Mouse (Mus musculus): ENCODE results near the gene Pou2f1.

The Pou2f1 gene

DNA sequence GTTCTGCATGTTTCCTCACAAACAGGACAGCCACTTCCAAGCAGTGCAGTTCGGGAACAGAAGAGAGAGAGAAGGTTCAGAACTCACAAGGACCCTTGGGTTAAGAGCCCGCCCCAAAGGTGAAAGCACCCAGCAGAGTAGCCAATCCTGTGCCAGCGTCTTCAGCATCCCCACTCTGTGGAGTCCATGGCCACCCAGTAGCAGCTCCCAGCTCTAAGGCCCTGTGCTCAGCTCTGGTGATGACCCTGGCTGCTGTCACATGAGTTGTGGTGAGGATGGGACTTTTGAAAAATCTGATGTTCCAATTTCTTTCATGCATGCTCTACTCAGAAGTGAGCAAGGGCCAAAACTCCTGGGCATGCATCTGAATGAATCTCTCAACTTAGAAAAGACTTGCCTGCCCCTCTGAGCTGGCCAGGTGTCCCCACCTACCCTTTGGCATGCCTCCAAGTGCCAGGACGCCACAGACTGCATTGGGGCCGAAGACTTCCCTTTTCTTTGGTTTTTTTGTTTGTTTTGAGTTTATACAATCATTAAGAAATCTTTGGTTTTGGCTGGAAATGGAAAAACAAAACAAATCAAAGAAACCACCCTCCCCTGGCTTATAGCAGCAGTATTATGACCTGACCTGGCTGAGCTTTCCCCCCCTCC is 135.7 kb downstream of the Pou2f1 start:
- no peak for DNase-seq

DNA sequence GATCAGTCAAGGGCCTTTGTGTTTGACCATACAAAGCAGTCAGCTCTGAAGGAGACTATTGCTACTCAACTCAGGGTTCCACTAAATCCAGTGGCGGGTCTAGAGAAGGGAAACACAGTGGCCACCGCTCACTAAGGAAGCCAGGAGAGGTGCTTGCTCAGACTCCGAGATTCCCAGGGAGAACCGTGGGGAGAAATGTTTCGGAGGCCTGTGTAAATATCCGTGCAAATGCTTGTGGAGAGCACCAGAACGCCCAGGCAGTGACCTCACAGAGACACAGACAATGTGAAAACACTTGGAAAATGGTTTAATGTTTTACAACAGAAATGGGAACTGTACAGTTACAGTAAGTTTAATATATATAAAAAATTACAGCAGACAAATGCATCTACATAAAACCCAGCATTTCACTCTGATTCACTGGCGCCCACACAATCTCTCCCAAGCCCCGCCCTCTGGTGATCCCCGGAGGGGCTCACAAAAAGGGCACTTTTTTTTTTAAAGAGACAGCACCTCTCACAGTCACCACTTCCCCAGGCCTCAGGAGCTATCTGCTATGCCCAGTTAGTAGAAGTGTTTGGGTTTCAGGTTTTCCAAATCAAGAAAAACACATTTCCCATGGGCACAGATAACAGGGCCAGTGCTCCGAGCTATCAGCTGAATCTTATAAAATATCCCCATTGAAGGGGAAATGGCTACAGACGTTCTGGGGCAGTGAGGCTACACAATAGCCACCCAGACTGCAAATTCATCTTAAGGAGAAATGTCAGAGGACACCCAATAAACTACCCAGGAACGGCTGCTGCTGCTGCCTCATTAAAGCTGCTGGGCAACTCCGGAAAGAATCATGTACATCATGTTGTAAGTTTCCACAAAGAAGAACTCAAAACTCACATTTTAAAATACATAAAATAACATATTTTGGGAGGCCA is 137.3 kb downstream of the Pou2f1 start:
- no peak for DNase-seq

DNA sequence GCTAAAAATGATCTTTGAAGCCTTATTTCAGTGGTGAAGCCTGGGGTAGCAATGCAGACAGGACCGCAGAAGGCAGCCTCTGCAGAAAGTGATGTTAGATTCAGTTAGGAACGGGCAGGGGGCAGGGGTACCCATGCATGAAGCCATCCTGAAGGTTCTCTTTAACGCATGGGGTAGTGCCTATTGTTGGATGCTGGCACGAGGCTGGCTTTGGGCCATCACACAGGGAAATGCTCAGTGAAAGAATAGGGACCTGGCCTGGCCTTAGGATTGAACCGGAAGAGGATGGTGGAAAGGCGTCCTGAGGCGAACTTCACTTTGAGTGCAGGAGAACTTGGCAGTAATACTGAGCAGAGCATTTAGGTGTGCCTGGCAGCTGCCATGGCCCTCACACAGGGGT is 140.4 kb downstream of the Pou2f1 start:
- no peak for DNase-seq

DNA sequence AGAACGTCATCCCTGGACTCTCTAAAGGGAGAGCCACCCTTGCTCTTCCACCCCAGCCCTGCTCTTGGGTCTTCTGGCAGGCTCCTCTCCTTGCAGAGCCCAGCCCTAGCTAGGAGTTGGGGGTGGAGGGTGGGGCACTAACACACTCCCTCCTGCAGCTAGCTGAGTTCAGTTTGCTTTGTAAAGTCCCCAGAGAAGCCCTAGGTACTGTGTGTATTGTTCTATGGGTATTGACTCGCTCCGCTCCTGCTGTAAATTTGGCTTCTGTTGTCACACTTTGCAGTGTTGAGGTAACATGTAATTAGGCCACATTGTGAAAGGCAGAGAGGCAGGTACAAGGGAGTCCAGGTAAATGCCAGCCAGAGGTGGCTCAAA is 141.3 kb downstream of the Pou2f1 start:
- no peak for DNase-seq

DNA sequence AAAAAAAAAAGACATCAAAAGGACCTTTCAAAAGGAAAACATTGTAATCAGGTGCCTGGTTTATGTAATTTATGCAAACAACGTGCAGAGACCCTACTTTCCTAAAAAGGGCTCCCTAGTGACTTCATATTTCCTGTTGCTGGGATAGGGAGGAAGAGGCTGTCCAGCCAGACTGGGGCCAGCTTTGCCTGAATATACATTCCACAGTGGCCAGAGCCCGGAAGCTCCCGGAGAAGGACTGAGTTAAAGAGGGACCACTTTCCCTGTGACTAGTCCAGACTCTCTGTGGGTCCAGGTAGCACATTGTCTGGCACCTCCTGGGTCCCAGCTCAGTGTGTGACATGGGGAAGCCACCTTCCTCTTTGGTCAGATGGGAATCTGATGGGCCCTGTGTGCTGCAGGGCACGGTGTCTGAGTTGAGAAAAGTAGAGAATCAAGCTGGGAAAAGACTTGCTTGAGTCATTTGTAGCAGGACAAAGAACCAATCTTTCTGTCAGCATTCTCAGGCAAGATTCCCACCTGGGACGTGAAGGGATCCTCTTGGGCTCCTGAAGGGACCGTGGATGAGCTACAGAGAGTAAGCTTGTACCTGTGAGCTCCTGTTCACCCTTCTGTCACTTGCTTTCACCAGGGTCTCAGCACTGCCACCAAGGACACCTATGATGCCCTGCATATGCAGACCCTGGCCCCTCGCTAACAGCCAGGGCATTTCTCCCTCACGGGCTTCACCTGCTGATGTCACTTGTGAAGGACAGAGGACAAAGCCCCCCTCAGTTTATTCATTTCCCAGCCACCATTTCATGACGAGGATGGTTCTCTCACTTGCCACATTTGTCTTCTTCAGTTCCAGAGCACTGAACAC is 141.9 kb downstream of the Pou2f1 start:
- no peak for DNase-seq

DNA sequence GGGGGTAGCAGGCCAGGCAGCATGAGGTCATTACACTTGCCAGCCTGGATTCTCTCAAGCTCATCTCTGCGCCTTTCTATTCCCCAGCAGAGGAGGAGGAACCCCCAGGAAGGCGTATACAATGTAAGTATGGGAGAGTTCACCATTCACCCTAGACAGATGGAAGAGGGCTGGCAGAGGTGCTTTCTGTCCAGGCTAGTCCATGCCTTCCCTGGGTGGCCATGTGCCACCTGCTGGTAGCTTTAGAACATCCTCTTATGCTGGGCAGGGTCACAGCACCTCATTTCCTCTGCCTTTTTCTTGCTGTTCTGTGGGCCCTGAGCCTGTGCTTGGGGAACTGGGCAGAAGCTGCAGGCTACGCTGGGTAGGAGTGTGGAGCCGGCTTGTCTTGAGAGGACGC is 144.1 kb downstream of the Pou2f1 start:
- no peak for DNase-seq

DNA sequence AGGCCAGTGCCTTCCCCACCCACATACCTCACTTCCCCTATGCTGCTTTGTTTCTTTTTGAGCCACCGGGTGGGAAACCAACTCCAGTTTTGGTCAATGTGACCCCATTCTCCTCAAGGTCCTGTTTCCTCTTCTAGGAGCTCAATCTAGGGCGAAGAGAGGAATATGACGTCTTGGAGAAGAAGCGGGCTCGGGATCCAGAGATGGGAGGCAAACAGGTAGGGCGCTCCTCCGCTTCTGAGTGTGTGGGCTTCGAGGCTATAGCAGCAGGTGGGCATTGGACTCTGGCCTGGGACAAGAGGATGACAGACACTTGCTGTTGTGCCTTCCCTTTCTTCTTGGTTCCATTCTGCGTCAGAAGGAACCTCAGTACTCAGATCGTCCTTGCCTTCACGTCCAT is 145.2 kb downstream of the Pou2f1 start:
- DNase-seq = no peak

DNA sequence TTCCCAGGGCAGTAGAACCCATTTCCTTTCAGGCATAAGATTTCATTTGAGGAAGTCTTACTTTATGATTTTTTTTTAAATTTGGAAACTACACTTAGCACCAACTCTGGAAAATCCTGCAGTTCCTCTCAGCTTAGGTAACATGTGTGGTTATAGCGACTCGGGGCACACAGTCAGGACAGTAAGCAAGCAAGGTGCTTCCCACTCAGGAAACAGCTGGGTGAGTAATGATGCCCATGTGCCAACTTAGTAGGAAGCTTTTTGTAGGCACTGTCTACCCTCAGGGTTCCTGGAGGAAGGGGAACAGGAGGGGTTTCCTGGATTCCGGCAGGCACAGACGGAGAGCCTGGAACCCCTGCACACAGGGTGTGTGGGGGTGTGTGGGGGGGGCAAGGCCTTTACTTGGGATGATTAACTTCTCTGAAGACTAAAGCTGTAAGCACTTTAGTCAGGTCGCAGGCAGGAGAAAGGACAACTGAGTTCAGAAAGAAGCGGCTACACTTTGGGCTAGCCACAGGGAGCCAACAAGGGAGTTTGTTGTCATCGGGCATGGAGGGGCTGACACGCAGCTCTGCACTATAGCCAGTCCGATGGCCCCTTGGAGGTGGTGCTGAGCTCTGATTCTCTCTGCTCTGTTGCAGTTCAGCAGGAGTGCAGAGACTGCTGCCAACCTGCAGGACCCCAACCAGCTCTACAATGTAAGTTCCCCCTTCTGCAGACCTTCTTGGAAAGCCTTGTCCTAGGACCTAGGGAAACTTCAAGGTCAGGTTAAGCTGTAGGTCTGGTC is 146.5 kb downstream of the Pou2f1 start:
- no peak for DNase-seq

DNA sequence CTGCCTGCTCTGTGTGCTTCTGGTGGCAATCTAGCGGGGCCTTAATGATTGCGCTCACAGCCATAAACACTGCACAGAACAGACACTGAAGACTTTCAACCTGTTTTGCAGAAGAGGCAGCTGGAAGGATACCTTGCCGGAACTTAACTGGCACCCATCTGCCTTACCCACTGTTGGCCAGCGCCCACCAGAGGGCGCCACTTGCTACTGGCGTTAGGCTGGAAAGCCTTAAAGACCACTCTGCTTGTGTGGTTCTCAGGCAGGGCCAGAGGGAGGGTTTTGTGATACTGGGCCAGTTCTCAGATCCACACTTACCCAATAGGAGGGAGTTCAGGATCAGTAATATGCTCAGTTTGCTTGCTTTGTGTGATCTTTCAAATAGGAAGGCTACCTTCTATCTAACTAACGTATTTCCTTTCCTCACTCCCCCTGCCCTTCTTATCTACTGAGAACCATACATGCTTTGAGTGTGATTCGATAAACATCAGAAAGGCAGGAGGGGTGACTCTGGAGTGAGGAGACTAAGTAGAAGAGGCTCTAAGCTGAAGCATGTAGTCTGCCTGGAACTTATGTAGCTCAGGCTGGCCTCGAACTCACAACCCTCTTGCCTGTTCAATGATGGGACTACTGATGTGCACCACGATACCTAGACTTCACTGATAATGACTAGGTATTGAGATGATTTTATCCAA is 148.6 kb downstream of the Pou2f1 start:
- peak; percentile 89 for DNase-seq

DNA sequence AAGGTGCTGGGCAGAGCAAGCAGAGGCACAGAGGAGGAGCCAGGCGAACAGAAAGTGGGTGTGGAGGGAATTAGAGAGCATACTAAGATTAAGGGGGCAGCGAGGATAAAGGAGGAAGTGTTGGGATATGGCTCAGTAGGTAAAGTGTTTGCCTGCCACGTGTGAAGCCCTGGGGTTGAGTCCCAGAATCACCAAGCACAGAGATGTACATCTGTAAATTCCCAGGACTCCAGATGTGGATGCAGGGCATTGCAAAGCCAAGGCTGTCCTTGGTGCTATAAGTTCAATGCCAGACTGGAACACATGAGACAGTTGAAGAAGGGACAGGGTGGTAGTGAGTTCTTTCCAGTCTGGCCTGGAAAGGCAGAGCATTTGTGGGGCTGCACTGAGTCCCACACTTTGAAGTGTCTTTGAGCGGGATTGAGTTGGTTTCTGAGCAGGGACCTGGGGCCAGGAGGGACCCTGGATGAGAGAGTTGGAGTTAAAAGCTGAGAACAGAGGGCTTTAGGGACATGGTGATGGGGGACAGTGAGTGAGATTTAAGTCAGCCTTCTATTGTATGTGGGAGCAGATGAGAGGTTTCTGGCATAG is 149.3 kb downstream of the Pou2f1 start:
- DNase-seq = no peak

DNA sequence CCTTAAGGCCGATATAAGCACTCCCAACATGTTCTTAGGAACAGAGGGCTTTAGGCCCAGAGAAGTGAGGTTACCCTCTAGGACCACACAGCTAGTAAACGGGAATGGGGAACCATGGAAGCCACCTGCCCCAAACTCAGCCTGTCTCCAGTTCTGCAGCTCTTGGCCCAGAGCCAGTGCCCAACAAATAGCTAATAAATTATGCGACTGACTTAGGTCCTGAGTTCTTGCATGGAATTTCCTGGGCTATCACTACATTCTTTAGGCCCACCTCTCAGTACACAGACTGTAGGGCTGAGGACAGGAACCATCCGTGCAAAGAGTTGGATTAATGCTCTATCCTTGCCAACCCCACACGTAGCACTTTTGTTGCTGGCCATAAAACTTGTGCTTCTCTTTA is 150.3 kb downstream of the Pou2f1 start:
- no peak for DNase-seq

DNA sequence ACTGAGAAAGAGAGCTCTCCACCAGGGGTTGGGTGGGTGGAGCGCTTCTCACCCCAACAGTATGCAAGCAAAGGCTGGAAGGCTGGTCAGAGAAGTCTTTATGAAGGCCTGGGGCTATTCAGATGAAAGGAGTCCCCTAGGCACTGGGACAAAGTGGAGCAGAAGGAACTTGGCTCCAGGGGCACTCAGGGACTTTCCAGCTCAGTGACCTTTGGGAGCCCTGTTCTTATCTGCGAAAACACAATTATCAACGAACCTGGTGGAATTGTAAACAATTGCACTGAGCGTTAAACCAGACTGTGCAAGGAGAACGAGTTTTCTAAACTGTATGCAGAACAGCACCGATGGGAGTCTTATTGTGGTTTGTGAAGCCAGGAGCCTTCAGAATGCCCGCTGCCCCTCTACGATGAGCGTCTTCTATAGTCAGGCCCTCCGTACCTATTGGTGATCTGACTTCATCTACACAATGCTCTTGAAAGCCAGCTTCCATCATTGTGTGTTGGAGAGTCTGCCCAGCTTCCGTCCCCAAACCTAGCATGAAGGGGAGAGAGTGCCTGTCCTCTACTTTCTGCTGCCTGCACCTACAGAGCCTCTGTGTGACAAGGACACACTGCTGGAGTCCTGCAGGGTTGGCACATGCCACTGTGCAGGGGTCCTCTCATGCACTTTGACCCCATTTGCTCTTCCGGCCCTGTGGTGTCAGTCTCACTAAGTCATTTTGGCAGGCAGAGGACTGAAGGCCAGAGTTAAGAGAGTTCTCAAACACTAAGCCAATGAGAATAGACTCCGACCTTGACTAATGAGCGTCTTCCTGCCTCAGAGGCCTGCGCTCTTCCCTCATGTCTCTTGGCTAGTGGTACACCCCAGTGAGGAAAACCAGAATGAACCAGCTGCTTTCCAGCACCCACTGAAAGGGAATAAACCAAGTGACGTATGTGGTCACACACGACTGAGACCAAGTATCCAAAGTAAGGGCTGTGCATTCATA is 152.7 kb downstream of the Pou2f1 start:
- DNase-seq = no peak

DNA sequence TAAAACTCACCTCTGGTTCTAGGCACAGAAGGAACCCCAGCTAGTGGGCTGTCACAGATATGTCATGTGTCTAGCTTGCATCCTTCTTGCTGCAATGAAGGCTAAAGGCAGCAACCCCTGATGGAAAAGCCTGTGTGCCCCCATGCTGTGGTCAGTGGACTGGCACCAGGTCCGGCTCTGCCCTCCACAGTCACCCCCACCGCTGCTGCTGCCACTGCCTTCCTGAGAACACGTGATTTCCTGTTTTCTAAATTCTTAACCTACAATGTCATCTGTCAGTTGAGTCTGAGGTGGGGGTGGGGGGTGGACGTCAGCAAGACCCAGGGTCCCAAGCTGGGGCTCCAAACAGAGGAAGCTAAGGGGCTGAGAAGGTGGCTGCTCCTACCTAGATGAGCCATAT is 153.6 kb downstream of the Pou2f1 start:
- no peak for DNase-seq

DNA sequence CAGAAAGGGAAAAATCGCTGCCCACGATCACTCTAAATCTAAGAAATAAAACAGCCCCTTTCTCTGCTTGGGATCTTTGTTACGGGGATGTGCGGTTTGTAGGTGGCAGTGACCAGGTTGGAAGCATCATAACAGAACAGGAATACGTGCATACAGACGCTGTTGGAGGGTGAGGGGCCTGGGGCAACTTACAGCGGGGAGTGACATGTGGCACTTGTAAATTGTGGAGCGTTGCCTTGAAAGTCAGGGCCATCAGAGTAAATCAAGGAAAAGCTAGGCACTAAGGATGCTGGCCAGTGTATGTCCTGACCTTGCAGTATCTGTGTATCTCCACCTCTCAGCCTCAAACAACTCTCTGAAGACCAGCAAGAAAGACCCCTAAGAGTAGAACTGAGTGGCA is 154.1 kb downstream of the Pou2f1 start:
- no peak for DNase-seq

DNA sequence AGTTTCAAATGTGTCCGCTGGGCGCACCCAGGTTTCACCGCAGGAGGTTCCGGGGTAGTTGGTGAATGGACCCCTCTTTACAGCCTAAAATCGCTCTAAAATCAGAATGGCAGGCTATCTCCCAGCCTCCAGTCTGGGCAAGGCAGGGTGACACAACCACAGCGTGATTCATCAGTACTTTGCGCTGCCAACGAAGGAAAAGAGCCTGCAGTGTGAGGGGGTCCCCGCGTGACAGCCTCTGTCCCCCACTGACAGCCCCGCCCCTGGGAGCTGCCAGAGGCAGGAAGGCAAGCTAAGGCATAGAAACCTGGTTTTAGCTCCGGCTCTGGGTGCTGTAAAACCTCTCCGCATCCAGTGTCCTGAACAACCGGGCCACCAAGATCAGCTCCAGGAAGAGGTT is 157.1 kb downstream of the Pou2f1 start:
- no peak for DNase-seq

DNA sequence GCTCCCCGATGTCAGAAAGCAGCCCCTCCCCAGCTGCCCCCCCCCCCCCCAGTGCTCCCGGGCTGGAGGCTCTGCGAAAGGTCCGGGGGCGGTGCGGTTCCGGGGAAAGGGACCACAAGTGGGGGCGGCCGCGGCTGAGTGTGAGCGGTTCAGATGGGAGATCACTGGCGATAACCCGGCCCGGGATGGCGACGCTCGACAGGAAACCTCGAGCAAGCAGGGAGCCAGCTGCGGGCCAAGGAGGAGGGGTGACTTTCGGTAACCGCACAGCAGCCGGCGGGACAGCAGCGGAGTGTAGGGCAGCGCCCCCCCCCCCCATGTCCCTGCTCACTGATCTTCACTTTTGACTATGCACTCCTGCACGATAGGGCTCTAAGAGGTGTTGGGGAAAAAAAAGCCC is 157.5 kb downstream of the Pou2f1 start:
- DNase-seq = peak; percentile 63

DNA sequence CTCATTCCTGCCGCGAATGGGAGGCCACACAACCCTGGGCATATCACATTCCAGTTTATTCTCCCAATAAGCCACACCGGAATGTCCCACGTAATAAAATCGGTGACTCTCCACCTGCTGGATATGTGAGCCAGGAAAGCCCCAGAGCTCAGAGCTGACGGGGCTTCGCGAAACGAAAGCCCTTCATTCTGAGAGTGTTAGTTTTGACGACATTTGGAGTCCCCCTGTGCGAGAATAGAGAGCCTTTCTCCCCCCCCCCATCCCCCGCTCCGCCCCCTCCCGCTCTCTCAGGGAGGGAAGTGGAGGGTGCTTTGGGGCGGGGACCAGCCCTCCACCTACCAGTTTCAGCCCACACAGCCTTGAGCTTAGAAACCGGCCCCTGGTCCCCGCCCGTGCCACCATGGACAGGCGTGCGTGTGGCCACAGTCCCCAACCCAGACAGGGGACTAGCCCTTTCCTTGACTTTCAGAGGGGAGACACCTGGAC is 158.0 kb downstream of the Pou2f1 start:
- DNase-seq = peak; percentile 52

DNA sequence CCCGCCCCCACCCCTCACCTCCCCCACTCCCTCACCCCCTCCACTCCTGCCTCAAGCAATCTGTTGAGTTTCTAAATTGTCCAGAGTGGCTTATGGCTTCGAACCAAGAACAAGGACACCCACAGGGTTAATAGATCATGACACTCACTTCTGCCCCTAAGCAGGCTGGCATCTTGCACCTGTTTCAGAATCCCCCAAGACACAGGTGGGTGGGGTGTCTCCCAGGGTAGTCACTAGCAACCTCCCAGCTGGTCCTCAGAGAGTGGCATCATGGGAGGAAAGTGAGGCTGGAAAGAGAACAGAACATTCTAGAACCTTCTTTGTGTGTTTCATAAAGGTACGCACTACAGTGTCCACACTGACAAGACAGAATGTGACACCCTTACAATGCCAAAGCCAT is 158.9 kb downstream of the Pou2f1 start:
- DNase-seq = no peak

DNA sequence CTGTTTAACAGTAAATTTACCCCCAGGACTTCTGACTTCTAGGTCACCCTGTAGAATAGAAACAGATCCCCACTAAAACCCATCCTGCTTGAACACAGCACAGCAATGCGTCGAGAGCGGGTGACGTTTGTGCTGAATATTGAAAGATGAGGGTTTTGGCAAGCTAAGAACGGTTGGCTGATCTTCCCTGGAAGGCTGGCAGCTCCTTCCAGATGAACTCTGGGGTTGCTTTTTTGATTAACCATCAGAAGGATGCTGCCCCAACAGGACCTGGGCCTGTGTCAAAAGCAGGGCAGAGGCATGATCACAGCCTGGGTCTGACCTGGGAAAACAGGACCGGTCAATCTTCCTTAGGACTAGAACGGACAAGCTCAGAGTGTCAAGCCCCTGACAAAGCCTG is 160.3 kb downstream of the Pou2f1 start:
- DNase-seq = no peak

DNA sequence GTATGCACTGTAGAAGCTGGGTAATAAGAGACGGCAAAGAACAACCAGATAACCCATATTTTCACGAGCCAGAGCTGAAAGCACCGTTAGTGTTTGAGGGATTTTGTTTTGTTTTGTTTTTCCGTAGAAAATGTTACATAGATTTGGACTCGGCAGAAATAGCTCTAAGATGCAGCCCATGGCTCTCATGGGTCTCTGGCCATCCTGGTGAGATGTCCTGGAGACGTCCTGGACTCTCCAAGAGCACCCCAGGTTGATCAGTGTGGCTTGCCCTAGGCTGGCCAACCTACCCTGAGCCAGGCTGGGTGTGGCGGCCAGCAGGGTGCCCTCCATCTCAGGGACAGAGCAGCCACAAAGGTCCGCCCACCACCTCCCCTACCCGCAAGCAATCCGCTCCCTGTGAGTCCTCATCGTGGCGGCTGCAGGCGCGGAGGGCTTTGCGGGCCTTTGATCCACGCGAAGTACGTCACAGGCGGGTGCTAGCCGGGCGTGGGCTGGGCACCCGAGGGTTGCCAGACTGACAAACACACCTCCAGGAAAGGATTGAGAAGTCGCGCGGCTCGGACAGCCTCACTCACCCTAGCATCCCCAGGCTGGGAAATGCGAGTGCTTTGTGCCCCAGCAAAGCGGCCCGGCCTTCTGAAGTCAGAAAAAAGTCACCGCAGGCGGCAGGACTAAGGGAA is 161.8 kb downstream of the Pou2f1 start:
- peak; percentile 67 for DNase-seq

All from embryo, embryonic 11 days (tissue).